Mouse (Mus musculus) gastrocnemius, adult 2 months (tissue): ENCODE results near the gene Sdc1. TPM values are rescaled to one million over a fixed set of nuclear protein-coding genes. Genes with fewer than 3 reads are reported as not detected.
A peak's percentile ranks its signal among the peaks of the same experiment; 100 is the strongest.

Experiments
- DNase-seq: peaks from one replicate; pipeline ENCODE4 v3.0.0; 2022
- H3K27ac ChIP-seq: fragments of 200-600 bp; 2 replicates; pipeline ENCODE4 v1.8.1; 2022; ENCODE audit warnings: mild to moderate bottlenecking
- H3K4me3 ChIP-seq: fragments of 200-600 bp; 2 replicates; pipeline ENCODE4 v1.8.1; 2022; ENCODE audit warnings: mild to moderate bottlenecking, moderate library complexity
- CTCF ChIP-seq: fragments of 200-600 bp; IDR thresholded peaks from 2 replicates; pipeline ENCODE4 v1.8.1; 2022; ENCODE audit warnings: antibody characterized with exemption, mild to moderate bottlenecking, moderate library complexity
- intact Hi-C: fragments of 180-260 bp; cut with DNase I; formaldehyde crosslinking; loops from one replicate; pipeline ENCODE4 v1.15.1; 2025
- total RNA-seq, 2 experiments: library from RNA; stranded (reverse); gene quantifications; 2 replicates each; pipeline ENCODE4 v1.2.3; 2021

The Sdc1 gene
- total RNA-seq, 2 experiments from 2014 or later = 1.9 to 2.7 TPM

DNA sequence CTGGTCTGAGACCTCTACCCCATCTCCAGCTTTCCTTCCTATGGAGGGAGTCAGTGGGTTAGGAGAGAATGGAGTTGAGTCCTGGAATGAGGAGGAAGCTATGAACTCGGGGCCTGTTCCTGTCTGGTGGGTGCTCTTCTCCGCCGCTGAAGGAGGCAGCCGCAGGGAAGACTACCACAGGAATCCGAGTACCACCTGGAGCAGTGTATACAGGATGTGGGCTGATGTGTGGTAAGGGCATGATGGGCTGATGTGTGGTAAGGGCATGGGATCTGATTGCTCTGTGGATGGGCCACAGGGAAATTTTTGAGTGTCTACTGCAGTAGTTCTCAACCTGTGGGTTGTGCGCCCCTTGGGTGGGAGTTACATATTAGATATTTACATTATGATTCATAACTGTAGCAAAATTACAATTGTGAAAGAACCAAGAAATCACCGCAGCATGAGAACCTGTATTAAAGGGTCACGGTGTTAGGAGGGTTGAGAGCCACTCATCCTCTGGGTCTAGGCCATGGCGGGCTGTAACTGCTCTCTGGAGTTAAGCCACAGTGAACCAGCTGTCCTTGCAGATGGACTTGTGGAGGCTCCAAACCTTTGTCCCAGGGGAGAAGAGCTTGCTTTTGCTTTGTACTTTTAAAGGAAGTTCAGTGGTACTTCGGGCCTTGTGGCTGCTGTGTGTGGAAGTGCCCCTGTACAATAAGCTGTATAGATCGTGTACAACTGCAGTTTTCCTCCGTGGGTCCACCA, 16.0 kb downstream of the Sdc1 start:
- no peak for TF ChIP-seq CTCF
- DNase-seq = peak; percentile 51
- Histone ChIP-seq H3K4me3 (no peak overlapping the region), H3K27ac (no peak overlapping the region)
- intact Hi-C loops = no loop called here

DNA sequence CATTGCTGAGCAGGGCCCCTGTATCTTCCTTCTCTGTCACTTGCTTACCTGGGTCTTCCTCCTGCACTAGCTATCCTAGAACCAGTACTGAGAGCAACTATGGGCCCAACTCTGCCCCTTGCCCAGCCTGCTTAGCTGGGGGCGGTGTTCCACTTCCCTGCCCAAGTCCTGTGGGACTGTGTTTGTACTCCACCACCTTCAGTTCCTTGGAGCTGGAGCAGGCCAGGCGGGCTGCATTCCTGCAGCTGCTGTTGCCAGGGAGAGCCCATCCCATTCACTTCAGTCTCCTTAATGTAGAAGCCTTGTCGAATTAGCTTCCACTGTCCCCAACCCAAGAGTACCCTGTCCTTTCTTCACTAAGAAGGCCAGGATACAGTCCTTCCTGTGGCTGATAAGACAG, 17.3 kb downstream of the Sdc1 start:
- TF ChIP-seq CTCF = no peak
- DNase-seq = no peak
- no peak overlapping the region for H3K27ac ChIP-seq
- intact Hi-C loops = no loop called here
- no peak overlapping the region for H3K4me3 ChIP-seq

DNA sequence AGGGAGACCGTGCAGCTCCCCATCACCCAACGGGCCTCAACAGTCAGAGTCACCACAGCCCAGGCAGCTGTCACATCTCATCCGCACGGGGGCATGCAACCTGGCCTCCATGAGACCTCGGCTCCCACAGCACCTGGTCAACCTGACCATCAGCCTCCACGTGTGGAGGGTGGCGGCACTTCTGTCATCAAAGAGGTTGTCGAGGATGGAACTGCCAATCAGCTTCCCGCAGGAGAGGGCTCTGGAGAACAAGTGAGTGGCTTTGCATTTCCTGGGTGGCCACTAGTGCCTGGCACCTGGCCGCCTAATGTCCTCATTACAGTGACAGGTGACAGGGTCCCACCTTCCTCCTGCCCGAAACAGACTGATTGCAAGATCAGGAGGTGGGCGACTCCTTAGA, 19.5 kb downstream of the Sdc1 start:
- TF ChIP-seq CTCF = no peak
- H3K4me3 ChIP-seq = no peak overlapping the region
- H3K27ac ChIP-seq = no peak overlapping the region
- DNase-seq = no peak
- intact Hi-C loops = no loop called here

DNA sequence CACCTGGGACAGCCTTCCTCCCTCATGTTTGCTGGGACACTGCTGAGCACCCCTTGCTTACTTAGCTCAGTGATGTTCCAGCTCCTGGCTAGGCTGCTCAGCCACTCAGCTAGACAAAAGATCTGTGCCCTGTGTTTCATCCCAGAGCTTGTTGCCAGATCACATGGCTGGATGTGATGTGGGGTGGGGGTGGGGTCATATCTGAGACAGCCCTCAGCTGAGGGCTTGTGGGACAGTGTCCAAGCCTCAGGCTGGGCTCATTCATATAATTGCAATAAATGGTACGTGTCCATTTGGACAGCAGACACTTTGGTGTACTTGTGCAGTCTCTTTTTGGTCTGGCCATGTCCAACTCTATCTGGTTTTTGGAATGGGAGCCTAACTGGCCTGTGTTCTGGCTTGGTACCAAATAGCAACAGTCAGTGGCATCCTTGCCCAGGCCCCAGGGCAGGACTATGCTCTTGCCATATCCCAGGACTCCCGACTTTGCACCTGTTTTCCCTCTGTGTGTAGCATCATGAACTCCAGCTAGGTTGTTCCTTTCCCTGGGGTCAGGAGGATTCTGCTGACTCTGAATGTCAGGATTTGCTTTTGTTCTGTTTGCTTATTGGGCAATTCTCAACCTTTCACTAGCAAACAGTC, 22.4 kb downstream of the Sdc1 start:
- TF ChIP-seq CTCF = no peak
- H3K4me3 ChIP-seq = no peak overlapping the region
- intact Hi-C loops = no loop called here

DNA sequence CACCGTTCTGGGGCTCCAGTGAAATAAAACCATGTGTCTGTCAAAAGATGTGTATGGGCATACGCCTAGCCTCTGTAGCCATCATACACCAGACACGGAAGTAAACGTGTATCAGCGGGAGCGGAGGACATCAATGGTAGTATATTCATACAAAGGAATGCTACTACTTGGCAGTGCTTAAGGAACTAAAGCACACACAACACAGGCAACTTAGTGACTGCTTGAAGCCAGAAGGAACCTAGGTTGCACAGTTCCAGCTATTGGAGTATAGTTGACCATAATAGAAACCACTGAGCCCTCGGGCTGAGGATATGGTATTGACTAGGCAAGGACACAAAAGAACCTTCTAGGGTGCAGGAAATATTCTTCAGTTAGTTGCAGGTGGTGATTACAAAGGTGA, 26.8 kb downstream of the Sdc1 start:
- Histone ChIP-seq H3K4me3 (no peak overlapping the region), H3K27ac (peak overlapping the region; percentile 43; the same call in 1 of the 2 replicates)
- TF ChIP-seq CTCF = no peak
- DNase-seq = no peak
- intact Hi-C loops = no loop called here

More for the DNA sequence above, 22.4 kb downstream of the Sdc1 start:
- H3K27ac ChIP-seq = no peak overlapping the region
- no peak for DNase-seq

DNA sequence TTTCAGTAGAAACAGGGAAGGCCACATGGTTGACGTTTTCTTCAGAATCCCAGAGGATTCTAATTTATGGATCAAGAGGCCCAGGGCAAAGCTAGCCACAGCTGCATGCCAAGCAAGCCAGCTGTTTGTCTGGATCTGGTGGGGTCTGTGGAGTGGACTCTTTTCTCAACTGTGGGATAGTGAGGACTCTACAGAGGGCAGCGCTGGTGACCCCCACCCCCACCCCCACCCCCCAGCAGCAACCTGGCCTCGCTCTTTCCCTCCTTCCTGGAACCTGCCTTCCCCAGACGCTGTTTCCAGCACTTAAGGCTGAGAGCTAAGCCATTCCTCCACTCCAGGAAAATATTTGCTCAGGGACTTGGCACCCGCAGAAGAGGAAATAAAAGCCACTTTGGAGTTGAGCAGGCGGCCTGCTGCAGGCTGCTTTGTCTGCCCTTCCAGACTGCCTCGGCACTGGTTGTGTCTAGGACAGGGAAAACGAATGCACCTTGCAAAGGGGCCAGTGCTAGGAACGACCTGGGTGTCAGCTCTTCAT, 27.4 kb downstream of the Sdc1 start:
- H3K4me3 ChIP-seq = no peak overlapping the region
- peak overlapping the region; percentile 43 for H3K27ac ChIP-seq
- TF ChIP-seq CTCF = no peak
- intact Hi-C loops = no loop called here
- no peak for DNase-seq

DNA sequence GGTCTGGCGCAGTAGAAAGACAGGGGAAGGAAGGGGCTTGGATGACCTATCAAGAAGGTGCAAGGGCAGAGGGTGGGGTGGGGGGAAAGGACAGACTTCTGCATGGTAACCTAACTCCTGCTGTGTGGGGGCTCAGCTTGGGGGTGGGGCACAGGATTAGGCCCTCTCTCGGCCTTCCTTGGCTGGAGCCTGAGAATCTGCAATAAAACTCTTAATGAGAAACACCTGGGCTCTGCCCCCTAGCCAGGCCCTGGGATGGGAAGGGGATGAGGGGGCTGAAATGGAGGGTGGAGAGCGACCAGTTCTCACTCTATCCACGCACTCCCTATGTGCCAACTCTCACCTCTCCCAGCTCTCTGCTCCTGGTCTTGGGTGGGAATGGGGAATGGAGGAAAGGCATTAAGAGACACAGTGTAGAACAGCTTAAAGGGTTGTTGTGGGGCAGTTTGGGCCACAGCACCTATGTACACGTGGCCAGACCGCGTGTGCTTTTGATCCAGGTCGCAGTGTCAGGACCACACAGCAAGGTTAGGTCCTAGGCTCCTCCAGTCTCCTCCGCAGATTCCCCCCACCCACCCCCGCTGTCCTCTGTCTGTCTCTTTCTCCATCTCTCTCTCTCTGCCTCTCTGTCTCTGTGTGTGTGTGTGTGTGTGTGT, 32.4 kb downstream of the Sdc1 start:
- no peak overlapping the region for H3K4me3 ChIP-seq
- intact Hi-C loops = no loop called here
- no peak overlapping the region for H3K27ac ChIP-seq
- DNase-seq = no peak
- no peak for TF ChIP-seq CTCF

DNA sequence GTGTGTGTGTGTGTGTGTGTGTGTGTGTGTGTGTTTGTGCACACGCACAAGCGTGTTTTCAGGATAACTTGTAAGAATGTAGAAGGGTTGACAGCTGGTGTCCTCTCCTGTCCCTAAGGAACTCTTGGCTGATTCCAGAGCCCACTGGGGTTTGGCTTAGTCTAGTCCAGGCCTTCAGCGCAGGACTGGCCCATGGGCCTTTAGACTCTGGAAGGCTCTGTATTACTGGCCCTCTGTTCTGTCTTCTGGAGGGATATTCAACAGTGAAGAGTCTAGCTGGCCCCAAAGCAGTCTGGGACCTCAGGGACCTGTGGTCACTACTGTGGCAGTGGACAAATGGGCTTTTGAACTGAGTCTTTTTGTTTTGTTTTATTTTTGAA, 32.9 kb downstream of the Sdc1 start:
- Histone ChIP-seq H3K4me3 (no peak overlapping the region), H3K27ac (no peak overlapping the region)
- DNase-seq = no peak
- intact Hi-C loops = no loop called here
- no peak for TF ChIP-seq CTCF

DNA sequence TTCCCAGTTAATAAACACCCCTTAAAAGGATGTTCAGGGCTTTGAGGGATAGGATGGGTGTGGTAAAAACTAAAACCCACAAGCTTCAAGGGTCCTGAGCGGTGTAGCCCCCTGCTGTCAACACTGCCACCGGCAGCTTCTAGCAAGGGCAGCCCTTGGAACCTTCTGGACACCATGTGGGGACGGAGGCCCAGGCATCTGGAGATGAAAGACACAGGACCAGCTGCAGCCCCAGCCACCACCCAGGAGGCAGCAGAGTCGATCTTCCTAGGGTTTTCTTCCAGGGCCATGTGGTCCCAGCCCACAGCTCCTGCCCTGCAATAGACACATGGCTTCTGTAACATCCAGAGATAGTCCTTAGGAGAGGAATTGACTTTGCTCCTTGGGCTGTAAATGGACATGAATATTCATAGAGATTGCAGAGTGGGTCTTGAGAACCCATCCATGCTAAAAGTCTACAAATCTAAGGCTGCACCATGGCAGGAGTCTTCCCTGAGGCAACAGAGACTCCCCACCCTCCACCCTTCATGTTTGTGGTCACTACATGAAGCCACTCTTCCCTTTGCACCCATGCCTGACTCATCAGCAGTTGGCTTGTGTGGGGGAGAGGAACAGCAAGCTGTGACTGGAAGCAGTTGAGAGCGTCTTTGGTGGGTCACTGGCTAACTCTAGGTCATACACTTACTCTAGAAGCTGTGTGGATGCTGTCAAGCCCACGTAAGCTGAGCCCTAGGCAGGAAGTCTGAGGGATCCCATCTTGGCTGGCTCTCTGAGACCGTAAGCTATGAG, 34.0 kb downstream of the Sdc1 start:
- Histone ChIP-seq H3K4me3 (no peak overlapping the region), H3K27ac (no peak overlapping the region)
- no peak for TF ChIP-seq CTCF
- DNase-seq = no peak
- intact Hi-C loops = no loop called here

DNA sequence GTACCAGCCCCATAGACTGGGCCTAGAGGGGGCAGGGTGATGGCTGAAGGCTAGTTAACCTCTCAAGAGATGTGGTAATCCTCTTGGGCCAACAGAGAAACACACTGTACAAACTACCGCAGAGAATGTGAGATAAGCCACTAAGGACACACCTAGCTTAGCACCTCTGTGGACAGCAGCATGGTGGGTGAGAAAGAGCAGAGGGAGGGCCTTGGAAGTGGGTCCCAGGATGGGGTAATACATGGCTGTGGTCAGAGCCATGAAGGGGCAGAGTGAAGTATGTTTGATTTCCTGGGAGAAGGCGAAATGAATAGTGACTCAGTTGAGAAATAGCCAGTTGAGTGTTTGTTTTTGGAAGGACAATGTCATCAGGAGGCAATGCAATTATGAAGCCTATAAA, 38.0 kb downstream of the Sdc1 start:
- intact Hi-C loops = no loop called here
- TF ChIP-seq CTCF = no peak
- no peak overlapping the region for H3K27ac ChIP-seq
- H3K4me3 ChIP-seq = no peak overlapping the region
- DNase-seq = no peak

DNA sequence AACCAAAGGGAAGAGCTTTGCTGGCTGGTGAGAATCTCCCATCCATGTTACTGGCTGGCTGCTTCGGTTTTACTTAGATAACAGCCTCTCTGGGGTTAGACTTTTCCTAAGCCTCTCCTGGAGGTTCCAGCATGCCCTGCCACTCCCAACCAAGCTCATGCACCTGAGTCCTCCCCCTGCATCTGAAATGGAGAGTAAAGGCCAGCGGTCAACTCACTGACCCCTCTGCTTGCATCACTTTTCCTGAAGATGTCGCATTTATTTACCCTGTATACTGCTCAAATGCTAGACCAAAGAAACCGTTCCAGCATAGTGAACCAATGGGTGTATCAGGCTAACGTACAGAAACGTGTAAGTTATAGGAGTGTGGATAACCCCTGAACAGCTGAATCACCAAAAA, 38.5 kb downstream of the Sdc1 start:
- intact Hi-C loops = no loop called here
- Histone ChIP-seq H3K27ac (no peak overlapping the region), H3K4me3 (no peak overlapping the region)
- no peak for TF ChIP-seq CTCF
- DNase-seq = no peak

DNA sequence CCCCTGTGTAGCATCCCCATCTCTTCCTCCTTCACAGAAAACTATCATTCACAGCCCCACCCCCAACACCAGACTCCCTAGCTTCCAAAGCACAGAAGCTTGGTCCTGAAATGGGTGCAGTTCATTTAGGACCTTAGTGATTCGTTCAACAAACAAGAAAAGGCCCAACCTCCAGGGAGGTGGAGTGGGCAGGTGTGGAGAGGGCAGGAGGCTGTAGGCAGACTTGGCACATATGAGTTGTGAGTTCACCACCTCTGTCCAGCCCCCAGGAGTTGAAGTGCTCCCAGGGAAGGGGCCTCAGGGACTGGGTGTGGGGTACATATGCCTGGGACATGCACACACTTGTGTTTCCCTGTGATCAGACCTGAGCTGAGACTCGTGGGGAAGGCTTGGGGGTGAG, 39.8 kb downstream of the Sdc1 start:
- no peak for DNase-seq
- TF ChIP-seq CTCF = no peak
- intact Hi-C loops = no loop called here
- no peak overlapping the region for H3K4me3 ChIP-seq
- no peak overlapping the region for H3K27ac ChIP-seq
